Mouse (Mus musculus) ovary, postnatal 14 days (tissue): Measurements from ENCODE around the gene Arsa.
A peak's percentile ranks its signal among the peaks of the same experiment; 100 is the strongest.
"Not testable (repeated sequence)": the region's sequence is repeated elsewhere in the genome, so short reads cannot be mapped to it uniquely, and the experiment has no call there.

ENCODE experiments used
- DNase-seq: peaks from one replicate; pipeline ENCODE4 v3.0.0; 2022; ENCODE audit warnings: low spot score

The Arsa gene

DNA sequence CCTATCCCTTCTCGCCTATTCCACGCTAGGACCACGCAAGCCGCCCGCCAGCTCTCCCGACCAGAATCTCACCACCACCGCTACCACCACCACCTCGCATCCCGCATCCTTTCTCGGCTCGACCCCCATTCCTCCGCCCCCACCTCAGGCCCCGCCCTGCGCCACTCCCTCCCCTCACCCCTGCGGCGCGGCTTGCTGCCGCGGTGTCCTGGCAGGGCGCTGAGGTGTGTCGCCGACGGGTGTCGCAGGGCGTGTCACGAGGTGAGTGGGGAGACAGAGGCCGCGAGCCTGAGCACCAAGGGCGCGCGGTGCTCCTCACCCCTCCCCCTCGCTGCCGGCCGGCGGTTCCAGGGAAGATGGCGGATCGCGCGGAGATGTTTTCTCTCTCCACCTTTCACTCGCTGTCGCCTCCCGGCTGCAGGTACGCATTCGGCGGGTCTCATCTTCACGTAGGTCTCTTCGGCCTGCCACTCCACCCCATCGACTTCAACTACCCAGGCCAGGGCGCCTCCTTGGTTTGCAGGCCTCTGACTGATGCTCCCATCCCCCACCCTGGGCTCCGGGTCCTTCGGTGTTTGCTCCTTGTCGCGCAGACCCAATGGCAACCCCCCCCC is 23.3 kb downstream of the Arsa start, which contains the start of gene Mapk8ip2:
Gene Mapk8ip2, plus strand, starts transcription at position 49 of the 614 bp plus-strand sequence.
- no peak for DNase-seq

DNA sequence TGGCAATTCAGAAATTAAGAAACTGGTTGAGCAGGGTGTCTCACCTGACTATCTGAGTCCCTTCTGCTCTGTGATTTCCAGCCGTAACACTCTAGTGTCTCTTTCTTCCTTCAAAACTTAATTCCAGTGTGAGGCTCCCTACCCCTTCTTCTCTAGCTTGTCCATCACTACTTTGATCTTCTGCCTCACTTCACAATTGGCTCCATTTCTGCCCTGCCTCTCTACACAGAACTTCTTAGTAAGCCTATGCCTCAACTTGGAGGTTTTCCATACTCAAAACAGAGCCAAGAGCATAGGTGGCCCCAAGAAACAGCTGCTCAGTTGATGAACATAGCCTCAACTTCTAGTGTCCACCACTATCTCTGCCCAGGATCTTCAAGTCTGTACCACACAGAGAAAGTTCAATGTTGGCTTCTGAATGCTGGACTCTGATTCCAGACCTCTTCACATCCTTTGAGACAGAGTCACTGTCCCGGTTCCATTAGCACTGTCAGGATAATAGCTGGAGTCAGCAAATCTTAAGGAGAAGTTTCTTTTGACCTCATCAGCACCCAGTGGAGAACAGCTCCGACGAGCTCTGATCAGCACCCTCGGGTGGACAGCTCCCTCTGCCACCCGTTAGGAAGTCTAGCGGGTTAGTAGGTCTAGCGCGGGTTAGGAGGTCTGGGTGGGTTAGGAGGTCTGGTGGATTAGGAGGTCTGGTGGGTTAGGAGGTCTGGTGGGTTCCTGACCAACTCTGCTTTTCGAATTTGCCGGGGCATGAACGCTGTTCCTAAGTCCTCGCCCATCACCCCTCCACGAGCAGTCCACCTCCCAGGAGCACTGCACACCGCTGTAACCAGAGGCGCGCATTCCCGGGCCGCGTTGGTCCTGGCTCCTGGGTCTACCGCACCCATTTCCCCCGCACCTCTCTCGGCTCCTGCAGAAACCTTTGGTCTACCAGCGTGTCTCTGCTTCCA is 24.0 kb downstream of the Arsa start:
- peak; percentile 67 for DNase-seq

DNA sequence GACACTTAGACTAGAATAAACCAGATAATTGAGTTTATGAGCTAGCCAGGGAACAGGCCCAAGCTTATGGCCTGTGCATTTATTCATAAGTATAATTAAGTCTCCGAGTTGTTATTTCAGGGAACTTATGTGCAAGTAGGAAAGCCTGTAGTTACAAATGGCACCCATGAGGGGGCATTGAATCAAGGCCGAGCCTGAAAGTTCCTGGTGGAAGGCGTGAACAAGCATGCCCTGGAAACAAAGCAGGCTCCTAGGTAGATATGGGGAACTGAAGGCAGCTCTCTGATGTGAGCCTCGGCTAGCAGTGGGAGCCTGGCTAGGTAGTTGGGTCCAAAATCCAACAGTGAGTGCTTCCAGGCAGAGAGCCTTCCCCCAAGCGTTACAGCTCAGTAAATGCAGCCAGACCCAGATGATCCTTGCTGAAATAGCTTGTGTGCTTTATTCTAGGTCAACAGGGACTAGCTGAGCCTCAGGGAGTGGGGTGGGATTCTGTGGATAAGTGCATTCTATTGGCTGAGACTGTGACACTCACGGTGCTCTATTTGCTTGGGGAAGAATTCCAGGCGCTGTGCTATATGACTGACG is 34.6 kb downstream of the Arsa start:
- DNase-seq = no peak

DNA sequence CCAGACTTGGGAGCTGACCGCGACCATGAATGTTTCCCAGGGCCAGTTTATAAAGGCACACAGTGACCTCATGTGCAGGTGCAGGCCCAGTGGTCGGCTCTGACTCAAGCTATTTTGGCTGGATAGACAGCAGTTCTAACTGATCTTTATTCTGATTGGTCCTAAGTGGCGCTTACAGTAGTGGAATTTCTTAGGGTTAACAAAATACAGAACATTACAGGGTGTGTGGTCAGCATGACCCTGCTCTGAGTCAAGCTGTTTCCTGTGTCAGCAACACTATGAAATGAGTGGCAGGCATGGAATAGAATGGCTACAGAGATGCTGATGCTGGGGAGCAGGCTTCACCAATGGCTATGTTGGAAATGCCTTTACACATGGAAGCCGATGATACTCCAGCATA is 41.3 kb downstream of the Arsa start:
- DNase-seq = no peak

DNA sequence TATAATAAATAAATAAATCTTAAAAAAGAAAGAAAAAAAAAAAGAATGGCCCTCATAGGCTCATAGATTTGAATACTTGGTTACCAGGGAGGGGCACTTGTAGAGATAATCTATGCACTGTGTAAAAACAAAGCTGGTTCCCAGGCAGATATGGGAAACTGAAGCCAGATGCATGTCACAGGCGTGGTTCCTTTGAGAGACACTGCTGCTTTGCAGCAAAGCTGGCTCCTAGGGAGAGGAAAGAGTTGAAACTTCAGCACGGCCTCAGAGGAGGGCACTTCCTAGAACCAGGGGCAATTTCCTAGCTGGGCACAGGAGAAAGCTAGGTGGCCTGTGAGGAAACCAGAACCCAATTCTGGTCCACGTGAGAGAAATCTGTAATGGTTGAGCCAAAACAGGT is 43.1 kb downstream of the Arsa start:
- no peak for DNase-seq

DNA sequence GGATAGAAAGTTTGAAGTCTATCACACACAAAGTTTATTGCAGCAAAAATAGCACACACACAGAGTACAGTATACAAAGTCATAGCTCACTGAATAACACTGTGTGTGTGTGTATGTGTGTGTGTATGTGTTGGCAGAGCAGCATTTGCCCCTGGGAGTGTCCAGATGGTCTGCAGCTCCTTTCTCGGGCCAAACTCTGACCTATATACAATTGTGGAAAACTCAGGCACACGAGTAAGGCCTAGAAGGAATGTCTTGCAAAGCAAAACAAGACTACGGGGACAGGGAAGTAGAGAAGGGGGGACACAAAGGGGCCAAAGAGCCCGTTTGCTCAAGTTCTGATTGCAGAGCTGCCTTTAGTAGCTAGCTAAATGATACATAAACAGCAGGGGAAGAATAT is 44.3 kb downstream of the Arsa start:
- DNase-seq = no peak

DNA sequence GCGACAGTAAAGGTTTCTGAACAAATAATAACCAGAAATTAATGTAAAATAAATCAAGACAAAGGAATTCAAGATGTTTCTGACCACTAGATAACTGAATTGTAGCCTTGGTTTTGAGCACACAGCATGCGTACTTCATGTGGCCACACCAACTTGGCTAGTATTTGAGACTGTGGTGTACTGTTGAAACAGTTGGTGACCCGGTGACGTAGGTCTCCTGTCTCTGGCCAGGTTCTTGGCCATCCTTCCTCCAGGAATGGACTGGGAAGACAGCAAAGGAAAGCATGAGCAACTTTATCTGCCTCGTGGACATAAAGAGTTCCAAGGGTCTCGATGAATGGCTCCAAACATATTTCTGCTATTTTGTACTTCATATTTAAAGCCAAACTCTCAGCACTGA is 45.4 kb downstream of the Arsa start:
- no peak for DNase-seq

DNA sequence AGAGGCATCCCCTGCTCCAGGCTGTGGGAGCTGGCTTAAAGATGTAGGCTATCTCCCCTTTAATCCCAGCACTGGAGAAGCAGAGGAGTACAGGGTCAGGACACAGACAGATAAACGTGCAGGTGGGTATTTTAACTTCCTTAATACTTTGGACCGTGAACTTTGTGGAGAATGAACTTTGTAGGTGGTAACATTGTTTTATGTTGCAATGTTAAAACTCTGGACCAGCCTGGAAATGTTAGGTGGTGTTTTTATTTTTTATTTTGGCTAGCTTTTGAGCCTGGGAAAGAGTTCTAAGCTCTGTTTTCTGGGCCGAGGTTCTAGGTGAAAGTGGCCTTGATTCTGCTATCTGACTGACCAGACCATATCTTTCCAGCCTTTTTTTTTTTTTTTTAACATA is 46.0 kb downstream of the Arsa start:
- no peak for DNase-seq

DNA sequence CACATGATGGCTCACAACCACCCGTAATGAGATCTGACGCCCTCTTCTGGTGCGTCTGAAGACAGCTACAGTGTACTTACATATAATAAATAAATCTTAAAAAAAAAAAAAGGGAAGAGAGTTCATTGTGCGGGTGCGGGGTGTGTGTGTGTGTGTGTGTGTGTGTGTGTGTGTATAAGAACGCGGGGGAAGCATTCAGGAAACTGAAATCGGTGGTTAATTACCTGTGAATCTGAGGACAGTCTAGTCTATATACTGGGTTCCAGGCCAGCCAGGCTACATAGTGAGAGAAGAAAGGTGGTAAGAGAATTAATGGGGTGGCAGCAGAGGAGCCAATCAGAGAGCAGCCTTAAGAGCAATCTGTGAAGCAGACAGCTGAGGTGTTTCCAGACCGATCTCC is 46.5 kb downstream of the Arsa start:
- not testable (repeated sequence) for DNase-seq

DNA sequence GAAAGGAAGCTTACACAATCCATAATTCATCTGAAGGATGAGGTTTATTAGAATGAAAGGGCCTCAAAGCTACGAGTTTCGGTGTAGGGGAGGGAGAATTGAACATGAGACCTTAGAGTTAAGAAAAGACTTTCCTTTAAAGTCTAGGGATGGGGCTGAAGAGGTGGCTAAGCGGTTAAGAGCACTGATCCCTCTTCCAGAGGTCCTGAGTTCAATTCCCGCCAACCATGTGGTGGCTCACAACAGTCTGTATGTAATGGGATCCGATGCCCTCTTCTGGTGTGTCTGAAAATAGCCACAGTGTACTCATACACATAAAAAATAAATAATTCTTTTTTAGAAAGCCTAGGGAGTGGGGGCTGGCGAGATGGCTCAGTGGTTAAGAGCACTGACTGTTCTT is 46.9 kb downstream of the Arsa start:
- DNase-seq = no peak

DNA sequence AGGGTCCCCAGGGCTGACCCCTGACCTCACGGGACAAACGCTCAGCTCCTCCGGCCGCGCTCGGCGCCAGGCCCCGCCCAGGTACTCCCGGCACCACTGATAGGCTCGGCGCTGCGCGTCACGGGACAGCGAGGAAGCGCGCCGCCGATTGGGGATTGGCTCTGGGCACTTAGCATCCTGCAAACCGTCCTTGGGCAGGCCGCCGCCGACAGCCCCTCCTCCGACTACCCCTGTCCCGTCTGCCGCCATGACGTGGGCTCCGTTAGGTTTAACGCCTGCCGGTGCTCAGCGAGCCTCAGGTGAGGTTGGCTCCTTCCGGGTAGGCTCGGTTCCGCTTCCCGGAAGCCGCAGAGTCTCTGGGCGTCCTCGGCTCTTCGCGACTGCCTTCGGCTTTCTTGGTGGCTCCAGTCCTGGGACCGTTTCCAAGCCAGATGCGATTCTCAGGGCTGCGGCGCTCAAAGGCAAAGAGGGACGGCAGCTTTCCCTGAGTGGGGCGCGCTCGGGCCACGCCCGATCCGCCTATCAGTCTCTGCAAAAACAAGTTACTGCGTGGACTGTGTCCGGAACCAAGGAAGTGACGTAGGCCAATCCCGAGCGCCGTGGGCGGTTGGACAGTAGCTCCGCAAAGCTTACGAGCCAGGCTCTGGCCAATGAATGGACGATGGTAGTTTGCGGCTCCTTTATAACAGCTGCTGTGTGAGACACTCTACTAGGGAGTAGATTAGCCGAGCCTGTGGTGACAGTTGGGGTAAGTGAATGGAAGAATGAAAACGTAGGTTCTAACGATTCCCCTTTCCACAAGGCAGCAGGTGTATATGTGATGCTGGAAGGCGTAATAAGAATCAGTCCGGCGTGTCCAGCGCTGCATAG is 47.6 kb downstream of the Arsa start, which contains the start of the genes C730034F03Rik, Gm44502 and Chkb:
Gene C730034F03Rik, plus strand, starts transcription at position 238 of the 870 bp plus-strand sequence.
Gene Gm44502, minus strand, starts transcription at position 345 of the 870 bp plus-strand sequence.
Gene Chkb, minus strand, starts transcription at position 557 of the 870 bp plus-strand sequence.
- DNase-seq = peak; percentile 80

DNA sequence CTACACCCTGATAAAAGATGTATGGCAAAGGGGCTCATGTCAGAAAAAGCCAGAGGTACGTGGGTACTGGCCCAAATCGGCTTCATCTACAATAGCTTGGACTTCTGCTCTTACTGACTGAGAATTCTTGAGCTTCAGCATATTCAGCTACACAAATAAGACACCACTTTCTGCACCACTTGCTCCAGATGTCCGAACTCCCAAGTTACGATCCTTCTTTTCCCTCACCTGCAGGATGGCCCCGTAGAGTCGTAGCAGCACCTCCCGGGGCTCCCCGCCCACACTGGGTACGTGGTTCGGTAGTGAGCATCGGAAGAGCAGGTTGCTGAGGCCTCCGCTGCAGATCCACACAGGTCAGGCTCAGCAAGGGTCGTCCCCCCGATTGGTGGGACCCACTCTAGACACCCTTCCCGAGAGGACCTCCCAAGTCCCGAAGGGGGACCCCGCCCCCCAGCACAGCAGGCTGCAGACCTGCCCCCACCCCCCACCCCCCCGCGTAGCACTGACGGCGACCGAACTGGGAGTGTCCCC is 48.3 kb downstream of the Arsa start:
- no peak for DNase-seq

DNA sequence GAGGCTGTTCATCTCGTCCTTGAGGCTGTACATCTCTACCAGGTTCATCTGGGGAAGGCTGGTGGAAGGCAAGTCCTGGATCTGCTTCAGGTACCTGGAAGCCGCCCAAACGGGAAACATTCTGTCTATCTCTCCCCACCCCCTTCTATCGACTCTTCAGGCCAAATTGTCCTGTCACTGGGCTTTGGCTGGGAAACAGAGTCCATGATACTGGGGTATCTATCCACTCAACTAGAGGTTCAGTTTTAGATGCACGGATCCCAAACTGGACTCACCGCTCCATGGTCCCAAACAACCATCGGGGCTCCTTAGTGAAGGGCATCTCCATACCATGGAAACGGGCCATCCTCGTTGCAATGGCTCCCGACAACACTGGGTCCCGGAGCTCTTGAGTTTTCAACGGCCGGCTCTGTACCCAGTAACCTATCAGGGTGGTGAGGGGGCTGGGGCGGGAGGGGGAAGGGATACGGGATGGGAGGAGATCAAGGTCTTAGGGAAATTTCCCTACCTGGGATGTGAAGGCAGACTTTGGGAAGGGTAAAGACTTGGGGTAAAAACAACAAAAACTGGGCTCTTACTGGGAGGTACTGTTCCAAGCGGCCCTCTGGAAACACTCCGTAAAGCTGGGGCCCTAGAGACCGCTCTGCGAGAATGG is 49.0 kb downstream of the Arsa start:
- DNase-seq = no peak

DNA sequence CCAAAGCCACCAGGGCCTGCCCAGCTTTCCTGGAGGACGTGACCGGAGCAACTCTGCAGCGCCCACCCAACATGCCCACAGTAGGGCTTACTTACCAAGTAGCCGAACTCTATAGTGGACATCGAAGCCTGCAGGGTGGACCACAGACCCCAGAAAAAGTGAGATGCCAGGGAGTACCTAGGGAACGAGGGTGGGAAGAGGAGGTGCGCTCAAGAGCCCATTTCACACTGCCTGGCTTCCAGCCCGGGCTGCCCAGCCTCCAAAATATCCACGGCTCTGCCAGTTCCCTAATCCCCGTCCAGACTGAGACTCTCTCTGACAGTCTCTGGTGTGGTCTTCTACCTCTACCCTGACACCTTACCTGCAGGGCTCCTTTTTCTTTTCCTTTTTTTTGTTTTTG is 50.5 kb downstream of the Arsa start:
- no peak for DNase-seq

DNA sequence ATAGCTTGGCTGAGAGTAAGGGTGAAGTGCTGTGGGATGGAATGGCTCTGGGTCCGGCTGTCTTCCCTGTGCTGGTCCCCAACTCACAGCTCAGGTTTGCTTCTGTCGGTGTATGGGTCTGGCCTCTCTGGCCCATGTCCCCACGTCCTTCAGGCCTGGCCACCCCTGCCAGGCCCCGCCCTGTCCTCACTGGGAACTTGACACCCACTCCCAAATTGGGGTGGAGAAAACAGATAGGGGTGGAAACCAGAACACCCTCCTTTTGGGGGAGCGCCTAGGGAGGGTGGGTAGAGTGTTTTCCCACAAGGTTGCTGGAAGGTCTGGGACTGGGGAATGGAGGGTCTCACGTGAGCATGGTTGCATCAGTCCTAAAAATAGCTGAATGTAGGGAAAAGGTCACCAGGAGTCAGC is 51.5 kb downstream of the Arsa start, which contains the start of gene Cpt1b:
Gene Cpt1b, minus strand, starts transcription at position 153 of the 411 bp plus-strand sequence.
- DNase-seq = no peak

DNA sequence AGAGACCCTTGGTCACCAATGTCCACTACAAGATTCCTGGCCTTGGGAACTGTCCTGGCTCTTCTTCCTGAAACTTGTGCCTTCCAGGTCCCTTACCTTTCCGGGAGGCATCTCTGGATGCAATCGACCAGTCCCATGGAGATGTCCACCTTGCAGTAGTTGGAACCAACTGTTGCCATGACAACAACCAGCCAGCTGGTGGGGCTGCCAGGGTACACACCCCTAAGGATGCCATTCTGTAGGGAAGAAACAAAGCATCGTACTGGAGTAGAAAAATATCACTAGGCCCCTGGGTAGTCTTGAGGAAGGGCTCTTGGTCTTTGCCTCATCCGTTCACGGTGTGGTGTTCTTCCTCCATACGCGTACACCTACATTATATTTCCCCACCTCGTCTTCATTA is 52.6 kb downstream of the Arsa start:
- no peak for DNase-seq
